ENCODE assay signal across 8 mouse cellular contexts in genomic region chr16:17802839-17803674, GRCm38 (mm10). TPM values are rescaled to one million over a fixed set of nuclear protein-coding genes. Genes with fewer than 3 reads are reported as not detected.
DNase-seq lines count a peak whose midpoint lies in the region; ATAC-seq and TF ChIP-seq lines count a peak whose summit lies in the region.

No protein-coding gene starts in this region.

- no peak for TF ChIP-seq EP300 in heart, adult 2 months (IDR thresholded peaks at IDR 0.05; ENCODE audit: insufficient read depth, low read depth, low read length)
- TF ChIP-seq EP300 in lung, postnatal 0 days (IDR thresholded peaks at IDR 0.05): no peak

- H3K27ac ChIP-seq in layer of hippocampus, adult 2 months: no peak overlapping the region
- H3K27ac ChIP-seq in heart, adult 2 months: no peak overlapping the region
- H3K27ac ChIP-seq in lung, postnatal 0 days (ENCODE audit: low read length): no peak overlapping the region

- ATAC-seq in lung, postnatal 0 days: no peak

- peak overlapping the region; percentile 45 for H3K9ac ChIP-seq in heart, adult 2 months (ENCODE audit: low read depth, low read length)
- no peak overlapping the region for H3K9ac ChIP-seq in lung, postnatal 0 days (replicated peaks; ENCODE audit: low read depth)

- TF ChIP-seq CTCF in layer of hippocampus, adult 2 months (conservative IDR thresholded peaks at IDR 0.05): no peak
- no peak for TF ChIP-seq CTCF in brain, embryonic 14.5 days (IDR thresholded peaks at IDR 0.05; ENCODE audit: borderline replicate concordance, extremely low read depth, insufficient read depth, insufficient read length)
- peak; percentile 39 for TF ChIP-seq CTCF in heart, adult 2 months (IDR thresholded peaks at IDR 0.05)
- peak; percentile 42 for TF ChIP-seq CTCF in lung, postnatal 0 days (IDR thresholded peaks at IDR 0.05)

- intact Hi-C loops in heart, adult 2 months (cut with DNase I): loop anchor here (2.0 kb wide), 1 partner anchor 32 kb away; no protein-coding TSS in a partner anchor

- WGBS in heart, adult 2 months: 21% methylated on average over 83 of the region's 83 CpGs
- 16% methylated on average over 83 of the region's 83 CpGs for WGBS in lung, postnatal 0 days

- TF ChIP-seq POLR2A in brain, embryonic 14.5 days (IDR thresholded peaks at IDR 0.05; ENCODE audit: borderline replicate concordance, extremely low read depth, insufficient read depth, insufficient read length, poor library complexity, severe bottlenecking): no peak
- TF ChIP-seq POLR2A in heart, adult 2 months (IDR thresholded peaks at IDR 0.05; ENCODE audit: insufficient read depth, low read depth, low read length): no peak

- peak overlapping the region; percentile 51 for H3K4me3 ChIP-seq in layer of hippocampus, adult 2 months
- H3K4me3 ChIP-seq in heart, adult 2 months: peak overlapping the region; percentile 47
- peak overlapping the region; percentile 28 for H3K4me3 ChIP-seq in lung, postnatal 0 days (ENCODE audit: low read depth, low read length)

- peaks cover 6% of the 10 kb centered on the region for H3K4me1 ChIP-seq in heart, adult 2 months (ENCODE audit: control insufficient read depth, insufficient read depth, low read length)
- H3K4me1 ChIP-seq in lung, postnatal 0 days (ENCODE audit: insufficient read depth, low read depth, low read length): peaks cover 36% of the 10 kb centered on the region

- DNase-seq in layer of hippocampus, adult 2 months (ENCODE audit: low spot score in 2 of 2): peak in 1 of 2 experiments; percentile 51
- no peak for DNase-seq in layer of hippocampus, adult 11-12 months (ENCODE audit: low spot score)
- DNase-seq in brain, embryonic 14.5 days (ENCODE audit: low read depth): peak; percentile 58
- DNase-seq in heart, adult 2 months: peak; percentile 61 to 64
- DNase-seq in kidney, postnatal 10 days: peak; percentile 62
- peak; percentile 39 for DNase-seq in lung, postnatal 0 days (ENCODE audit: low spot score)
- peak; percentile 51 to 56 for DNase-seq in right cerebral cortex, adult 2 months (ENCODE audit: low spot score in 2 of 2)
- DNase-seq in natural killer cell, adult 2 months (ENCODE audit: low spot score in 2 of 2): no peak

- H3K79me2 ChIP-seq in heart, adult 2 months (replicated peaks; ENCODE audit: control insufficient read depth, insufficient read depth, low read length): no peaks in the 10 kb centered on the region

- no peaks in the 10 kb centered on the region for H3K36me3 ChIP-seq in heart, adult 2 months (ENCODE audit: control insufficient read depth, insufficient read depth, low read length)
- H3K36me3 ChIP-seq in lung, postnatal 0 days (ENCODE audit: insufficient read depth, low read length): no peaks in the 10 kb centered on the region

- H3K4me2 ChIP-seq in lung, postnatal 0 days (replicated peaks; ENCODE audit: low read depth, low read length): peak overlapping the region; percentile 46

- H3K9me3 ChIP-seq in lung, postnatal 0 days (ENCODE audit: low read length): no peaks in the 10 kb centered on the region

- H3K27me3 ChIP-seq in heart, adult 2 months (ENCODE audit: control insufficient read depth, insufficient read depth, low read length): peaks cover 14% of the 10 kb centered on the region
- peaks cover 38% of the 10 kb centered on the region for H3K27me3 ChIP-seq in lung, postnatal 0 days (replicated peaks; ENCODE audit: insufficient read depth, low read length)

RNA-seq across cellular contexts. Expression of gene Scarf2, which starts 6.0 kb away (rescaled TPM):
- 1 to 10 TPM; 2.5 to 2.7 TPM for total RNA-seq in layer of hippocampus, adult 2 months (2021)
- 11.8 and 15.5 TPM in 2 replicates for polyA plus RNA-seq in brain, embryonic 14.5 days (2012; rRNA removed)
- total RNA-seq in heart, adult 2 months (2021): 1 to 10 TPM; 4.1 to 5.2 TPM
- polyA plus RNA-seq in heart, adult 2 months (2012; rRNA removed): 10.8 and 13.4 TPM in 2 replicates
- polyA plus RNA-seq in lung, postnatal 0 days (2015; fragmentation: Nextera tagmentation; extraction: Ambion mirVana): 18.5 and 20.4 TPM in 2 replicates

RNA-seq across cellular contexts. Expression of gene B830017H08Rik, which starts 29.9 kb away (rescaled TPM):
- total RNA-seq in layer of hippocampus, adult 2 months (2021): 1 to 10 TPM; 3.2 to 4.5 TPM
- 2.3 and 3.7 TPM in 2 replicates for polyA plus RNA-seq in brain, embryonic 14.5 days (2012; rRNA removed)
- not detected for total RNA-seq in heart, adult 2 months (2021)
- not detected in 2 replicates for polyA plus RNA-seq in heart, adult 2 months (2012; rRNA removed)
- not detected in 2 replicates for polyA plus RNA-seq in lung, postnatal 0 days (2015; fragmentation: Nextera tagmentation; extraction: Ambion mirVana)

RNA-seq across cellular contexts. Expression of gene Car15, which starts 35.1 kb away (rescaled TPM):
- total RNA-seq in layer of hippocampus, adult 2 months (2021): 10 to 100 TPM; 13.1 to 16.8 TPM
- polyA plus RNA-seq in brain, embryonic 14.5 days (2012; rRNA removed): 16.1 and 18.1 TPM in 2 replicates
- total RNA-seq in heart, adult 2 months (2021): 1 to 10 TPM; 1.6 to 2.9 TPM
- 4.6 and 5.2 TPM in 2 replicates for polyA plus RNA-seq in heart, adult 2 months (2012; rRNA removed)
- polyA plus RNA-seq in lung, postnatal 0 days (2015; fragmentation: Nextera tagmentation; extraction: Ambion mirVana): 1.8 TPM in 2 replicates

RNA-seq across cellular contexts. Expression of gene Klhl22, which starts 43.6 kb away (rescaled TPM):
- total RNA-seq in layer of hippocampus, adult 2 months (2021): 100 to 1,000 TPM; 101 TPM
- polyA plus RNA-seq in brain, embryonic 14.5 days (2012; rRNA removed): 109 and 116 TPM in 2 replicates
- 10 to 100 TPM; 17.3 to 18.6 TPM for total RNA-seq in heart, adult 2 months (2021)
- 23.6 and 30.2 TPM in 2 replicates for polyA plus RNA-seq in heart, adult 2 months (2012; rRNA removed)
- 25.4 and 29.8 TPM in 2 replicates for polyA plus RNA-seq in lung, postnatal 0 days (2015; fragmentation: Nextera tagmentation; extraction: Ambion mirVana)

Comparison
In these comparisons a context has a peak if more than half of its experiments do, and no peak if none do; other contexts are left out.
1. DNase-seq: peak in brain, embryonic 14.5 days (single experiment), heart, adult 2 months (2 of 2), kidney, postnatal 10 days (single experiment), lung, postnatal 0 days (single experiment) and right cerebral cortex, adult 2 months (2 of 2); none in layer of hippocampus, adult 11-12 months (single experiment) and natural killer cell, adult 2 months (0 of 2).
2. CTCF ChIP-seq: peak in heart, adult 2 months (single experiment) and lung, postnatal 0 days (single experiment); none in layer of hippocampus, adult 2 months (single experiment) and brain, embryonic 14.5 days (single experiment).
3. Peak in every context shown above with its lines, with median percentiles within 50 percentile points of each other: H3K4me3 ChIP-seq.